Mouse (Mus musculus): ENCODE results near the gene Gm5426.
"Not testable (repeated sequence)": the region's sequence is repeated elsewhere in the genome, so short reads cannot be mapped to it uniquely, and the experiment has no call there.

The Gm5426 gene

GRCm38 (mm10) chr10:96136451-96136850 is at the start of gene Gm5426:
TSS of gene Gm5426 (plus strand) at chr10:96136603.
- DNase-seq = not testable (repeated sequence)

- no peak for DNase-seq
Measured at GRCm38 (mm10) chr10:96089744-96090143, 46.7 kb upstream of the Gm5426 start.

- no peak for DNase-seq
Measured at GRCm38 (mm10) chr10:96090388-96090787, 46.0 kb upstream of the Gm5426 start.

- no peak for DNase-seq
Measured at GRCm38 (mm10) chr10:96093890-96094531, 42.4 kb upstream of the Gm5426 start.

- DNase-seq = no peak
Measured at GRCm38 (mm10) chr10:96094559-96094958, 41.8 kb upstream of the Gm5426 start.

- no peak for DNase-seq
Measured at GRCm38 (mm10) chr10:96096730-96097129, 39.7 kb upstream of the Gm5426 start.

GRCm38 (mm10) chr10:96101035-96101434 is 35.4 kb upstream of the Gm5426 start:
- DNase-seq = no peak

- DNase-seq = no peak
Measured at GRCm38 (mm10) chr10:96104158-96104557, 32.2 kb upstream of the Gm5426 start.

GRCm38 (mm10) chr10:96104624-96105023 is 31.8 kb upstream of the Gm5426 start:
- DNase-seq = no peak

- DNase-seq = no peak
Measured at GRCm38 (mm10) chr10:96105124-96105523, 31.3 kb upstream of the Gm5426 start.

- DNase-seq = no peak
Measured at GRCm38 (mm10) chr10:96106972-96107720, 29.3 kb upstream of the Gm5426 start.

GRCm38 (mm10) chr10:96107825-96108224 is 28.6 kb upstream of the Gm5426 start:
- DNase-seq = no peak

- no peak for DNase-seq
Measured at GRCm38 (mm10) chr10:96115325-96115724, 21.1 kb upstream of the Gm5426 start.

- no peak for DNase-seq
Measured at GRCm38 (mm10) chr10:96120821-96121220, 15.6 kb upstream of the Gm5426 start.

GRCm38 (mm10) chr10:96121249-96122010 is 15.0 kb upstream of the Gm5426 start:
- DNase-seq = no peak

GRCm38 (mm10) chr10:96123885-96124284 is 12.5 kb upstream of the Gm5426 start:
- DNase-seq = no peak

- DNase-seq = no peak
Measured at GRCm38 (mm10) chr10:96124290-96124689, 12.1 kb upstream of the Gm5426 start.

GRCm38 (mm10) chr10:96125771-96126454 is 10.5 kb upstream of the Gm5426 start:
- no peak for DNase-seq

GRCm38 (mm10) chr10:96129213-96129612 is 7.2 kb upstream of the Gm5426 start:
- no peak for DNase-seq

- DNase-seq = no peak
Measured at GRCm38 (mm10) chr10:96130406-96130805, 6.0 kb upstream of the Gm5426 start.

GRCm38 (mm10) chr10:96131112-96131511 is 5.3 kb upstream of the Gm5426 start:
- no peak for DNase-seq

- peak in 1 of 2 experiments; percentile 39 for DNase-seq
Measured at GRCm38 (mm10) chr10:96132161-96132560, 4.2 kb upstream of the Gm5426 start.

- no peak for DNase-seq
Measured at GRCm38 (mm10) chr10:96138585-96138984, 2.2 kb downstream of the Gm5426 start.

All from spleen, adult 18-20 months (tissue).